Mouse (Mus musculus) spleen, adult 2 months (tissue): ENCODE data around the gene Klrb1b. TPM values are rescaled to one million over a fixed set of nuclear protein-coding genes. Genes with fewer than 3 reads are reported as not detected.
A peak's percentile ranks its signal among the peaks of the same experiment; 100 is the strongest.
"Not testable (repeated sequence)": the region's sequence is repeated elsewhere in the genome, so short reads cannot be mapped to it uniquely, and the experiment has no call there.

Experiments
- DNase-seq, 2 experiments: peaks; one replicate each; pipeline versions ENCODE4 v3.0.0 to v3.0.0-alpha.2; 2012 to 2021; ENCODE audit warnings: low spot score in 2 of 2, low read depth in 1 of 2
- H3K27ac ChIP-seq: fragments of 200-500 bp; 2 replicates; pipeline ENCODE4 v1.5.1; 2012; ENCODE audit warnings: low read length, inconsistent platforms; ENCODE audit not compliant: insufficient read depth
- H3K27me3 ChIP-seq: fragments of 200-500 bp; 2 replicates; pipeline ENCODE4 v1.6.1; 2012; ENCODE audit warnings: mild to moderate bottlenecking, moderate library complexity, low read length, inconsistent platforms; ENCODE audit not compliant: control insufficient read depth, insufficient read depth
- H3K36me3 ChIP-seq: fragments of 200-500 bp; 2 replicates; pipeline ENCODE4 v1.6.1; 2012; ENCODE audit warnings: mild to moderate bottlenecking, low read length, inconsistent platforms; ENCODE audit not compliant: control insufficient read depth, insufficient read depth
- H3K4me1 ChIP-seq: fragments of 200-500 bp; 2 replicates; pipeline ENCODE4 v1.6.1; 2011; ENCODE audit warnings: inconsistent platforms; ENCODE audit not compliant: control insufficient read depth, insufficient read depth, insufficient read length
- H3K4me3 ChIP-seq: fragments of 200-500 bp; 2 replicates; pipeline ENCODE4 v1.5.1; 2011; ENCODE audit warnings: mild to moderate bottlenecking, inconsistent platforms; ENCODE audit not compliant: insufficient read depth, insufficient read length; ENCODE audit errors: extremely low read depth
- CTCF ChIP-seq: fragments of 200-500 bp; IDR thresholded peaks from 2 replicates; pipeline ENCODE4 v1.5.1; 2011; ENCODE audit warnings: mild to moderate bottlenecking, inconsistent platforms; ENCODE audit not compliant: insufficient read depth, insufficient read length, insufficient replicate concordance; ENCODE audit errors: extremely low read depth
- POLR2A ChIP-seq: fragments of 200-500 bp; IDR thresholded peaks from 2 replicates; pipeline ENCODE4 v1.6.1; 2011; ENCODE audit warnings: low read depth, low read length, inconsistent platforms
- WGBS: fragments of 180-500 bp; shearing (Covaris S2); methylation state at CpG from one replicate; pipeline ENCODE4 v1.1.7; 2018; 5-methylcytosine and 5-hydroxymethylcytosine counted together
- polyA plus RNA-seq: library from polyadenylated mRNA; depleted of rRNA; stranded (reverse); fragments of >200 nt; gene quantifications from 2 replicates; pipeline ENCODE4 v1.2.3, GENCODE M21; 2012; rRNA removed

Gene Klrb1b
- polyA plus RNA-seq, 1 experiment: 1.7 TPM

DNA sequence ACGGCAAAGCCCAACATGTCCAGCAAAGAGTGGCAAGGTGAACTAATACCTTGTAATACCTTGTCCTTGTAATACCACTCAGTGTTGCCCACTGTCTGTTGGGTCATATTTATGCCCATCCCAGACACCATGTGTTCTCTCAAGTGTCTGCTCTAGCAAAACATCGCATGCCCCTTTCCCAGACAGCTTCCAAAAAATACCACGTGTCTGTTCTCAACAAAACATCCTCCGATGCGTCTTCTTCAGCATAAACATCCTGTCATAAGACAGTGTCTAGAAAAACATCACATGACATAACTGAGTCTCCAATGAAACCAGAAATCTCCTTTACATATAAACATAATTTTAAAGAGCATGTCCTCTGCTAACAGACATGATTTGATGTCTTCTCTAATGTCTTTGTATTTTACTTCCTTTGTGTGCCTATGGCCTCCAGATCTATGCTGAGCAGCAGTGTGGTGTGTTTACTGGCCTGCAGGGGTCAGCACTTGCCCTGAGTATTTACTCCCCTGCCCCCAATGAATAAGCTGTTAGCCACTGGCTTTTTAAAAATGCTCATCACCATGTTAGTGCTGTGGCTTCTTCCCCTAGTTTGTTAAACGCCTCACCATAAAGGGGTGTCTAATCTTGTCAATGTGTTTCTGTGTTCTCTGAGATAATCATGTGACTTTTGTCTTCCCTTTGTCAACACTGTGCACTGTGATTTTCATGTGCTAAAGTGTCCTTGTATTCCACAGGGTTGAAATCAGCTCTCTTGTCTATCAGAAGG is 59.5 kb downstream of the Klrb1b start:
- H3K4me1 ChIP-seq, H3K27ac ChIP-seq, H3K4me3 ChIP-seq, H3K27me3 ChIP-seq, H3K36me3 ChIP-seq: not testable (repeated sequence)
- DNase-seq: peak; percentile 57 to 61
- WGBS: 63% methylated on average over 6 of the region's 6 CpGs
- peak; percentile 32; the same call in 1 of the 2 replicates for TF ChIP-seq CTCF

DNA sequence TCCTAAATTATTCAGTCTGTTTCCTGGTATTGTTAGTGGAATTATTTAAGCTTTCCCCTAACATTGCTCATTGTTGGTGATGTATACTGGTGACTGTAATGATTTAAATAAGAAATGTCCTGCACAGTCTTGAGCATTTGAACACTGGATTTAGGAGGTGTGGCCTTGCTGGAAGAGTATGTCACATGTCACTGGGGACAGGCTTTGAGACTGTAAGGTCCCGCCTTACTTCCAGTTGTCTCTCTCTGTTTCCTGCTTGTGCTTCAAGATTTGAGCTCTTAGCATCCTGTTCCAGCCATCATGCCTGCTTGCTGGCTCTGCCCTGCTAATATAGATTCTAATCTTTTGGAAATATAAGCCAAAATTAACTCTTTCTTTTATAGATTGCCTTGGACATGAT is 60.9 kb downstream of the Klrb1b start:
- H3K4me1 ChIP-seq: no peaks in the 10 kb centered on the region; the same call in 1 of the 2 replicates
- no peak for DNase-seq
- WGBS: 77% methylated on average over 1 of the region's 1 CpGs
- H3K36me3 ChIP-seq: no peaks in the 10 kb centered on the region
- no peak overlapping the region for H3K4me3 ChIP-seq
- no peak overlapping the region for H3K27ac ChIP-seq
- TF ChIP-seq CTCF (no peak), POLR2A (no peak)
- no peaks in the 10 kb centered on the region for H3K27me3 ChIP-seq

DNA sequence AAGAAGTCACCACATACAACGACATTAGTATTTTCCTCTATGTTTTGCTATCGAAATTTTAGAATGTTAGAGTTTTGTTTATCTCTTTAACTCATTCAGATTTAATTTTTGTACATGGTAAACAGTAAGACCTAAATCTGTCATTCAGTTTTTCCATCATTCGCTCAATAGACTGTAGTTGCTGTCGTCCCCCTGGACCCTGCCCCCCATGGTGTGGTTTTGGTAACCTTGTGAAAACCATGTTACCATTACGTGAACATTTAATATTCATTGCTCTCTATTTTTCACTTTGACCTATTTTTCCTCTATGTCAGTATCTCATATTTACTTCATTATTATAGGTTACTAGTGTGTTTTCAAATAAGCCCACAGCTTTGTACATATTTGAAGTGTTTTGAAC is 61.5 kb downstream of the Klrb1b start:
- DNase-seq: no peak
- no peaks in the 10 kb centered on the region for H3K36me3 ChIP-seq
- H3K27ac ChIP-seq: no peak overlapping the region
- no peaks in the 10 kb centered on the region for H3K27me3 ChIP-seq
- H3K4me1 ChIP-seq: no peaks in the 10 kb centered on the region; the same call in 1 of the 2 replicates
- peak overlapping the region; percentile 87 for H3K4me3 ChIP-seq
- TF ChIP-seq CTCF (no peak), POLR2A (no peak)
- 9% methylated on average over 5 of the region's 5 CpGs for WGBS

DNA sequence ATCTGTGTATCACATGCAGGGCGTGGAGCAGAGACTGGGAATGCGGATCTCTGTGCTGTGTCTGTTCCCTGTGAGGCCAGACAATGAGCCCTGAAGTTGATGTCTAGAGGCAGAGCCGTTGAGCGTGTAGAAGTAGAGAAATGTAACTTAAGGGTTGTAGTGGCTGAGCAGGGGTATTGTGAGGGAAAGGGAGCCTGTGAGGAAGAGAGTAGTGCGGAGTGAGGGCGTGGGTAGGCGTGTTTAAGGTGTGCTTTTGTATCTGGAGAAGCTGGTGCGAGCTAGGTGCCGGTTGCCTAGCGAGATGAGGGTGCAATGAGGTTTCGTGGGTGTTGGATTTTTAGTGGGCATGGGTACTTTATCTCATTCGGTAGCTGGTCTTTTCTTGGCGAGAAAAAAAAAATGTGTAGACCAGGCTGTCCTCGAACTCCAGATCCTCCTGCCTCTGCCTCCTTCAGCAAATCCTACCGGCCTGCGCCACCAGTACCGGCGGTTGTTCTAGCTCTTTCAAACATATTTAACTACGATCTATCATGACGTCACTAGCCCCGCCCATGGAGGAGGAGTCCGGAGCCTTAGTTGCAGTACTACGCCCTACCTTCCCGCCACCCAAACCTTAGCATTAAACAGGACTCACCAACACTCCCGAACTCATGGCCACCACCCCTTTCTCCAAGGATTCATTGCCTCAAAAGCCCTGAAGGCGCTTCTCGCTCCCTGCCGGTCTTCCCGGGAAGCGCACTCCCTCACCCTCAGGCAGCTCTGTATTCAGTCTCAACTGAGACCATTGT is 62.2 kb downstream of the Klrb1b start:
- DNase-seq: peak; percentile 84 to 89
- peak overlapping the region; percentile 87 for H3K4me3 ChIP-seq
- H3K27ac ChIP-seq: peak overlapping the region; percentile 71
- H3K27me3 ChIP-seq: no peaks in the 10 kb centered on the region
- H3K36me3 ChIP-seq: no peaks in the 10 kb centered on the region
- WGBS: 3% methylated on average over 30 of the region's 30 CpGs
- TF ChIP-seq CTCF (no peak; the same call in 1 of the 2 replicates), POLR2A (no peak)
- no peaks in the 10 kb centered on the region; the same call in 1 of the 2 replicates for H3K4me1 ChIP-seq

Other genes with a start within 250 kb of the Klrb1b start
- gene A2ml1, start 244.7 kb downstream of the Klrb1b start, polyA plus RNA-seq: not detected in 2 replicates
- gene Klrb1a, start 202.8 kb downstream of the Klrb1b start, polyA plus RNA-seq: 1.2 and 3.0 TPM in 2 replicates
- gene Clec2h, start 163.9 kb downstream of the Klrb1b start, polyA plus RNA-seq: not detected in 2 replicates
- gene Klrb1, start 103.3 kb downstream of the Klrb1b start, polyA plus RNA-seq: 0.15 and 0.16 TPM in 2 replicates
- gene Klrb1c, start 37.1 kb downstream of the Klrb1b start, polyA plus RNA-seq: 3.0 and 8.5 TPM in 2 replicates
- 0.23 and 0.53 TPM in 2 replicates for gene Gm44511, start within 50 bp of the Klrb1b start, polyA plus RNA-seq
- 5.0 and 9.6 TPM in 2 replicates for gene Clec2i, start 61.3 kb upstream of the Klrb1b start, polyA plus RNA-seq
- gene BC035044, start 64.8 kb upstream of the Klrb1b start, polyA plus RNA-seq: 16.3 and 22.9 TPM in 2 replicates
- gene Clec2g, start 108.0 kb upstream of the Klrb1b start, polyA plus RNA-seq: 0.35 TPM in 1 of 2 replicates, not detected in the other
- 1.6 and 1.8 TPM in 2 replicates for gene Klrb1f, start 219.6 kb upstream of the Klrb1b start, polyA plus RNA-seq